Mouse (Mus musculus): ENCODE measurements at regions not wholly inside any gene's neighbourhood (a gene's known extent, or its start where the extent isn't known, plus 50 kb on each side); places are given as distances from the start of the nearest gene placed in this dataset.

DNA sequence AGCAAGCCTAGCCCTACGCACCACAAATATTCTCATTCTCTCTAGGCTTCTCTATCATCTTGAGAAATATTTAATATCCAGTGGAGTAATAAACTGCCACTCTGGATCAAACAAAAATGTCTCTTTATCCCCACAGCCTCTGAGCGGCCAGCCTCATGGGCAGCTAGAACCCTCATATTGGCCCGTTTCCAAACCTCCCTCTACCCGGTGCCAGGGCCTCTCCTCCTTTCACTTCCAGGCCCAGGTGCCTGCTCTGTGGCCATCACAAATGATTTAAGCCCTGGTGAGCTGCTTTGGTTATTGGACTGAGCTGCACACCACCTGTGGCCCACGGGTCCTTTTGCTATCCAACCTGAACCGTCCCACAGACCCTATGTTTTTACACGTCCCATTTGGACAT lies 131.5 kb downstream of the Gm9195 start:
- TF ChIP-seq CTCF (conservative IDR thresholded peaks at IDR 0.05 in 1 of 2, IDR thresholded peaks at IDR 0.05 in 1 of 2; ENCODE audit: low read depth in 2 of 2, low read length in 2 of 2), result no peak
- no peak for TF ChIP-seq POLR2A (IDR thresholded peaks at IDR 0.05; ENCODE audit: low read depth, low read length)
- no peak for TF ChIP-seq GABPA (IDR thresholded peaks at IDR 0.05; ENCODE audit: insufficient replicate concordance, low read depth, low read length)
- TF ChIP-seq USF1 (IDR thresholded peaks at IDR 0.05; ENCODE audit: low read depth, low read length), result no peak
- no peak for TF ChIP-seq MAZ (IDR thresholded peaks at IDR 0.05; ENCODE audit: low read depth, low read length)
- TF ChIP-seq KAT2A (IDR thresholded peaks at IDR 0.05; ENCODE audit: insufficient replicate concordance, low read length), result no peak
- no peak for TF ChIP-seq BHLHE40 (IDR thresholded peaks at IDR 0.05; ENCODE audit: low read depth, low read length)
- TF ChIP-seq CHD2 (IDR thresholded peaks at IDR 0.05; ENCODE audit: low read length), result no peak
- no peak for TF ChIP-seq ZC3H11A (IDR thresholded peaks at IDR 0.05; ENCODE audit: low read depth, low read length)
